Mouse (Mus musculus) spleen, postnatal 10 days (tissue): Measurements from ENCODE around the gene Rplp1.

Source experiments
- DNase-seq, 2 experiments: peaks; one replicate each; pipeline ENCODE4 v3.0.0; 2021 to 2022; ENCODE audit warnings: low spot score in 2 of 2

Rplp1 gene

DNA sequence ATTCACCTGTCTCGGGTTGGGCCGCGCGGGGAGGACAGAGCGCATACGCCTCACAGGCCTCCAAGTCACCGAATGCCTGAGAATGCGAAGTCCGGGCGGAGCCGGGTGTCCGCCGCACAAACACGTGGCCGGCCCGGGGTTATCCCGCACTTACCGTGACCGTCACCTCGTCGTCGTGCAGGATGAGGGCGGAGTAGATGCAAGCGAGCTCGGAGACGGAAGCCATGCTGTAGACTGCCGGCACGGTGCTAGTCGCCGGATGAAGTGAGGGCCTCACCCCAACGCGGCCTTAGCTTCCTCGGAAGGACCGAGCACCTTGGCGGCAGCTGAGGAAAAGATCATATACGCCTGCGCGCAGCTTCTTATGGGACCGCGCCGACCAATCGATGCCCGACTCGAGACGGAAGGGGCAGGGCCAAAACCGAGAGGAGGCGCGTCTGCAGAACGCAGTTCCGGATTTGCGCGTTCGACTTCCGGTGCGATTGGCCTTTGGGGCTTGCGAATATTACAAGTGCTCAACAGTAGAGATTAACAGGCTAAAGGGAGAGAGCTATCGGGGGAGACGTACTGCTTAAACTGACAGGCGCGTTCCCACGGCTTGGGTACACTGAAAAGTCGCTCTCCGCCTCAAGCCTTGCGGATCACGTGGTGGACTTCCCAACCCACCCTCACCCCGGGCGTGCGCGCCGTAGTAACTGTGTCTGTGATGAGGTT lies at the start of gene Rplp1:
TSS of gene Rplp1 (minus strand) at position 340 of the 714 bp plus-strand sequence.
- peak; percentile 93 to 96 for DNase-seq

DNA sequence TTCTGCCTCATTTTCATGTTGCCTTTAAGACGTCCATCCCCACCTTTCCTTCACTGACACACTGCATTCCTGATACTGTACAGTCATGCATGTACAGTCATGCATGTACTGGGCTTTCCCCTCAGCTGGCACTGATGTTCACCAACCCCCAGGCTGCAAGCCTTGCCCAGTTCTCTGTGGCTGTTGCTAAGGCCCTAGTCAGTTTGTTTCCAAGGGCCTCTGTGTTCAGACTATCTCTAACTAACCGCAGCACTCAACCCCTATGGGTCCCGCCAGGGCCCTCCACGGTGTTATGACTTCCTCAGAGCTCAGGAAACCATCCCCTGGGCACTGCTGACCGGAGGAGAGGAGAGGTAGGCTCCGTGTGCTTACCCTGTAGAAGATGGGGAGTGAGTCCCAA lies 49.0 kb upstream of the Rplp1 start:
- no peak for DNase-seq

DNA sequence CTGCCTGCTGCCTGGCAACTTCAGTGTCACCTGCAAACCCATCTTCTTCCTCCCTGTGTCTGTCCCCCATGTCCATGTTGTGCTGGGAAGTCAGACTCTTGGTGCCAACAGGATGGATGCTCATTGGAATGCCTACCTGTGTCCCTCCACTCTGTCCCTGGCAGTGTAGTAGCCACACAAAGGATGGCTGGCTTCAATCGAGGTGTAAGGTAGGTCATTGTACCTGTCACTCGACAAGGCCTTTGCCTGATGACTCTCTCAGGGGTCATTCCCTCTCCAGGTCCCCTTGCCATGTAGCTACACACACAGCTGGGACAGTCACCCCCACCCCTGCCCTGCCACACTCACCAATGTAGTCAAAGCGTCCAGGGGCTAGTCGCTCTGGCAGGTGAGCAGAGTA lies 46.8 kb upstream of the Rplp1 start:
- DNase-seq, result no peak

DNA sequence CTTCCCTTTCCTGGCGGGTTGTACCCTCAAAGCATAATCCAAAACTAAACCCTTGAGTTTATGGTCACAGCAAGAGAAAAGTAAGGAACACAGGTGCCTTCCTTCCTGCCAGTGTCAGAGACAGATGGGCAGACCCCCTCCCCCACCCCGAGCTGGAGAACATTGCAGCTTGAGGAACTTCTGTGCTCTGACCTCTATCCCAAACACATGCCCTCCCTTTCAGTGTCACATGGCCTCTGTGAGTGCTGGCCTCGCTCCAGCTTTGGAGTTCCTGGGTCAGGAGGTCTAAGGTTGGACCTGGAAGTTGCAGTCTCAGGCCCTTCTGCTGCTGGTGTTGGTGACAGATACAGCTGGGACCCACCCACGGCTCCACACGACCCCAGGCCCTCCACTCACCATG lies 46.4 kb upstream of the Rplp1 start:
- DNase-seq, result no peak

DNA sequence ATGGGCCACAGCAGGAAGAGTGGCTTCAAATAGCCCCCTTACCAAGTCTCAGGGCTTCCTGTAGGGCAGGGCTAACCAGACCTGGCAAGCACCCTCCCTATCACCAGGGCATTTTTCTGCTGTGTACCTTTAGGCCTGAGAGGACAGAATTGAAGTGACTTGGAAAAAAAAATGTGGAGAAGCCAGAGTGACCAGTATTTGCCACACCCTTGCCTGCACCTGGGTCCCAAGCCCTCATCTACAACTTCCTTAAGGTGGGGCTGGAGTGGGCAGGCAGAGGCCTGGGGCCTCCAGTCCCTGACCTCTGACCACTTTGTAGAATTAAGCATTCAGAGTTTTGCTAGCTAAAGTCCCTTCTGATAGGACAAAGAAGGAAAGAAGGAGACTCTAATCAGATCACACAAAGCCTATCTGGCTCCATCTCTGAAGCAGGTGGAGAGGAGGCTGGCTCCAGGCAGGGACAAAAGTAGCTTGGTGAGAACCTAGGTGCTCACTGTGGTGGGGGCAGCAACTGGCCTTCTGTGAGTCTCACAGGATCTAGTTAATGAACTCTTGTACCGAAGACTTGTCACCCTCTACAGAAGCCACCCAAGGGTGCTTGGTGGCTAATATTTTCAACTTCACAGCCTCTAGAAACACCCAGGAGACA lies 45.7 kb upstream of the Rplp1 start:
- DNase-seq, result no peak

DNA sequence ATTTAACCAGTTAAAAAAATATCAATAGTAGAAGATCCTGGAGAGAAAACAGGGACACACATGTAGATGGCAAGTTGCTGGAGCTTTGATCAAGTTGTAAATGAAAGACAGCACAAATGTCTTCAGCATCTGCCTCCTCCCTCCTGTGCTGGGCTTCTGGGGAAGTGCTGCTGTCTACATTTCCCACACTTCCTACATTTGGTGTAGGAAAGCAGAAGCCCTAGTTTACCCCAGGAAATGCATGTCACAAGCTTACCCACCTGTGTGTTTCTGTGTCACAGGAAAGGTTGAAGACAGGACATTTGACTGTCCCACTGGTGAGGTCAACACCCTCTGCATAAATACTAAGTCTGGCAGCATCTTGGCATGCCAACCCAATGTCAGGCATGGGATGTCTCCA lies 40.4 kb upstream of the Rplp1 start:
- no peak for DNase-seq

DNA sequence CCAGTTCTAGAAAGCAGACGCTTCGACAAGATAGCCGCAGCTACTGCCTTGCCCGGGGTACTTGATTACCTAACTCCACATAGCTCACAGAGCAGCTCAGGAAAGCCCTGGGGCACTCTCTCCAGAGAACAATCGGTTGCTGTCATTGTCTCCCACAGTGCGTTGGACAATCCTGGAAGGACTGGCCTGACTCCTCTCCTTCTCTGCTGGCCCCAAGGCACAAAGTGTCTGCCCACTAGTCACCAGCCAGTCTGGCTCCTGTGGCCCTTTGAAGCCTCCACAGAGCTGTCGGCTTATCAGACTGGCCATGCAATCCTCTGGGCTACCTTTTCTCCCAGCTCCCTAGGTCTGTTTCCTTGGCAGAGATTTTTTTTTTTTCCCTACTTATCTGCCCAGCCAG lies 37.9 kb upstream of the Rplp1 start:
- no peak for DNase-seq

DNA sequence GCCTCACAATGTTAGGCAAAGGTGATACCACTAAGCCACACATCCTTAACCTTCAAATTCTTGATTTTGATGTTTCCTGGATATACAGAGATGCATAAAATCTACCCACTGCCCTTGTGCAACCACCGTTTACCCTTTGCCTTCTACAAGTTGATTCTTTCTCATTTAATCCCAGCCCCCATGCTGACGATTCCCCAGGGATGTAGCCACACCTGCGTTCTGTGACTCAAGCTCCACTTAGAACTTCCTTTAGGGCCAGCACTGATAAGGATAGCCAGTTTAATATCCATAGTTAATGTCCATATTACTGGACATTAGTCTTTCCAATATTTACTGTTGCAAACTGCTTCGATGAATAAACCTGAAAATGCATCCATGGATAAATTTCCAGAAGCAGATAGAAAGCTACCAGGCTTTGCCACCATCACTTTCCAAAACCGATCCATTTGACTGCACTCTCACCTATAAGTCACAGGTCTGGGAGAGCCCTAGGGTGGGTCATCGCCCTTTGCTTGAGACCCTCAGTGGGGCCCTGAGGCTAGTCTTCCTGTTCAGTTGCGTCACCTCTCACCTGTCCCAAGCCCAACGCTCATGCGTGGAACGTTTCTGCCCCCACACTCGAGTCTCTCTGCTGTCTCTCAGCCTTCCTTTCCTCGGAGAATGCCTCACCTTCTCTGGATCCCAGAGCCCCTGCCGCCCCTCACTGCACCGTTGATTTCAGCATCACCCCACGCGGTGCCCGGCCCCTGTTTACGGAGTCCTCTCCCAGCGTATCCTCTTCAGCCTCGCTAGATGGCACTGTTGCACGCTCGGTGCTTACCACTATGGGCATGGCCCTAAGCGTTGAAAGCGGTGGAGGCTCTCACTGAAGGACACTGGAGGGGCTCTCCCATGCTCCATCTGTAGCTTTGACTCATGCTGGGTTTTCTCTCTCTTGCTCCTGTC lies 33.3 kb upstream of the Rplp1 start:
- peak; percentile 72 to 87 for DNase-seq

DNA sequence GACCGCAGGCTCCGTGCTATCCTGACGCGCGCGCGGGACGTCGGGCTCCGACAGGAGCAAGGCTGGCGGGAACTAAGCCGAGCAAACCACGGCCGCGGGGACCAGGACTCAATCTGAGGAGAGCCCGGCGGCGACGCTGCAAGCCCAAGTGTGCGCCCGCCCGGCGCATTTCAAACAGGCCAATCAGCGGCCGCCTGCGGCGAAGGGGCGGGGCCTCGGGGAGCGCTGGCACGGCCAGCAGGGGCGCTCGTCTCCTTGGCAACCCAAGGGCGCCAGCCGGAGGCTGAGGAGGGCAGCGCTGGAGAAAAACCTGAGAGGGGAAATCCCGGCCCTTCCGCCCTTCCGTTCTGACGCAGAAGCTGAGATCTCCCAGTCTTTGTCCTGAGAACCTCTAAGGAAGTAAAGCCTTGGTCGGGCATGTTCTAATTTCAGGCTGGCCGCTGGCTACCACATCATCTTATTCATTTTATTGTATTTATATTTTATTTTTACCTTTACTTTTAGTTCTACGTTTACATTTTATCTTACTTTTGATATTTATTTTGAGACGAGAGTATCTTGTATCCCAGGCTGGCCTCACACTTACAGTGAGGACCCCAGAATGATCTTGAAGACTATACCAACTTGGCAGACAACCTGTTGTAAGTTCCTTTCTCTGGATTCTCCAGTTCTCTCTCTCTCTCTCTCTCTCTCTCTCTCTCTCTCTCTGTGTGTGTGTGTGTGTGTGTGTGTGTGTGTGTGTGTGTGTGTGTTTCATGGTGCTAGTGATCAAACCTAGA lies 32.5 kb upstream of the Rplp1 start, which contains the start of gene Kif23:
TSS of gene Kif23 (minus strand) at position 152 of the 779 bp plus-strand sequence.
- DNase-seq, result peak; percentile 98 to 99

DNA sequence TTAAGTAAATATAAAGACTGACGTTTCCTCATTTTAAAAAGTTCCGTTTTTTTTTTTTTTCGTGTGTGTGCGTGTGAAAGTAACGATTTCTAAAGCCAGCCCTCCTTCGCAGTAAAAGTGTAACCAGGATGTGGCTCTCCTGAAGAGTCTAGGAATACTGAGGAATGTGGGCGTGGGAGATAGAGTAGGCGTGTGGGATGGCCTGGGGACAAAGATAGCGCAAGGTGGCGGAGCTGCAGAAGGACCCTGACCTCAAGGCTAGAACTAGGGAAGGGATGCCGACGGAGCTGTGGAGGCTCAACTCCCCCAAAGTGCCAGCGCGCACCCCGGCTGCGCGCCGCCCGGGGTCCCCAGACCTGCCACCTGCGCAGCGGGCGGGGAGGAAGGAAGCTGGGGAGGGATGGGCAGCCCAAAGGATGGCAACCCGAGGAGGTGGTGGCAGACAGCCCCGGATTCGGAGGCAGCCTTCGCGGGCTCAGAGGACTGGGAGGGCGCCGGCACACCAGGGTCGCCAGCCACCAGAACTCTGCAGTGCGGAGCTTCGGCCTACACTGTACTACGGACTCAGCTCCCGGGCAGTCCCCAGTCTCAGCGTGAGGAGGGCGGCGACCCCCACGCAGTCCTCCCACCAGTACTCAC lies 31.8 kb upstream of the Rplp1 start:
- DNase-seq, result peak; percentile 62 to 74

DNA sequence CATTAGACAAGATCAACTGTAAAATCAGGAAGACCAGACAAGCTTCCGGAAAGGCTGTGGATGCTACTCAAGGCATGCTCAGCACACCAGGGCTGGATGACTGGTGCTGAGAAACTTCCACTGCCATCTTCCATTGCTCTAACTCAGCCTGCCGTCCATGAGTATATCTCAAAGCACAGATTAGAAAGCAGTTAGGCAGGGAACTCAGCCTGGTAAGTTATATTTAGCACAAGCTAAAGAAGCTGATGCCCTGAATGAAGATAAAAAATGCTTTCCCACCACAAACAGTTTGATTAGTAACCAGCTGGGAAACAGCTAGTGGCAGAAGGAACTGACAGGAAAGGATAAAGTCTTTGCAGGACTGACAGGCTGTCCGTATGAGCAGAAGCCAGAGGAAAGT lies 26.7 kb upstream of the Rplp1 start:
- no peak for DNase-seq

DNA sequence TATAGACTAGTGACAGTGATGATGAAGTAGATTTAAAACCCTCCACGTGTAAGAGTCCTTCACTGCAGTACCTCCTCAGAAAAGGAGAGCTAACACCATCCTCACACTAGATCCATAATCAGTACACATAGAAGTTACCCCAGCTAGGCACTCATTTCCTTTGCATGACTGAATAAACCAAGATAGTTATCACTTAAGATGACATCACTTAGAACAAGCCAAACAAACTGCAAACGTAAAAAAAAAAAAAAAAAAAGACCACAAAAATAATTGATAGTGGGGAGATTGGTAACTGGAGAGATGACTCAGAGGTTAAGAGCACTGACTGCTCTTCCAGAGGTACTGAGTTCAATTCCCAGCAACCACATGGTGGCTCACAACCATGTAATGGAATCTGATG lies 19.0 kb upstream of the Rplp1 start:
- DNase-seq, result no peak

DNA sequence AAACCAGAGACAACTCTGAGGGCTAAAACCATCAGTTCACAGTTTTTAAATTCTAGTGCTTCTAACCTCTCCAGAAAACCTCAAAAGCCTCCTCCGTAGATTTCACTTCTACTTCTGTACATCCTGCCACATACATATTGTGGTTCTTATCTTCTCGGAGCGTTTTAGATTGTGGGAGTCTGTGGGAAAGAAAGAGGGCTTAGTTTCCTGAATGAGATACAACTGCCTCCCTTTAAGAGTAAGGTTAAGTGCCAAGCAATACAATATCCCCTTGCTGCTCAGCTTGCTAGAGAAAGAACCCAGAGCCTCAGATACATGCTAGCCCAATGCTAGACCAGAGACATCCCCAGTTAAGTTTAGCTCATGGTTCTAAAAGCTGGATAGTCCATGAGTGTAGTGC lies 17.7 kb upstream of the Rplp1 start:
- no peak for DNase-seq

DNA sequence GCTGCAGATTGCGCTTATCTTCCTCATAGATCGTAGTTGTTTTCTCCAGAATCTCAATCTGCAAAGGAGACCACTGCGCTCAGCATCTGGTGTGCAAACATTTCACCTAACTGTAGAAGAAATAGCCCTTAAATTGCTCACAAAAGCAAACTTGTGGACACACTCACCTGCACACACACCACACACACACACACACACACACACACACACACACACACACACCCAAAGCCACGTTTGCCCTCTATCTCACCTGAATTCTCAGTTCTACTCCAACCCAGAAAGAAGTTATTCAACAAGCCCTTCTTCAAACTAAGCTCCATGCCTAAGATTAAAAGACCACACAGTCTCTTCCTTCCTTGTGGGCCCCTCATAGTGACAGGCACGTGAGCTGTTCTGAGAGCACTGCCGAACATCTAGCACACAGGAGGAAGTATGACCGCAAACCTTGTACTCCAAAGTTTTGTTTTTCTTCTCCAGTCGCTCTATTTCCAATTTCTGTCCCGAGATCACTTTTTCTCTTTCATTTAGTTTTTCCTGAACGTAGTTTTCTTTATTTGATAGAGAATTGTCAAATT lies 10.8 kb upstream of the Rplp1 start:
- DNase-seq, result no peak

DNA sequence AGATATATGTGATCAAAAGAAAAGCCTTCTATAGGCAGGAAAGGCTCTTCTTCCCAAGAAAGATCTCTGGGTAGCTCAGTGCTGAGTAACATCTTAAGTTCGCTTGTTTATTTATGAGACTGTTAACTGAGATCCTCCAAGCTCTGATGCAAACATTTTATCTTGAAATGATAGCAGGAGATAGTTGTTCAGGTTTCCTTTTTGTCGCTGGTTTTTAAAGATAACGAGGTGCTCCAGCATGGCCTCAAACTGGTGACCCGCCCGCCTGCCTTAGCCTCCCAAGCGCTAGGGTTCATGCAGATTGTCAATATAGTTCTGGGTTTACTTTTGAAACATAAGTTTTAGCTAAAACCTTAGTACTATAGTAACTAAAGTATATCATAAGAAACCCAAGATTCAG lies 6.0 kb upstream of the Rplp1 start:
- no peak for DNase-seq

DNA sequence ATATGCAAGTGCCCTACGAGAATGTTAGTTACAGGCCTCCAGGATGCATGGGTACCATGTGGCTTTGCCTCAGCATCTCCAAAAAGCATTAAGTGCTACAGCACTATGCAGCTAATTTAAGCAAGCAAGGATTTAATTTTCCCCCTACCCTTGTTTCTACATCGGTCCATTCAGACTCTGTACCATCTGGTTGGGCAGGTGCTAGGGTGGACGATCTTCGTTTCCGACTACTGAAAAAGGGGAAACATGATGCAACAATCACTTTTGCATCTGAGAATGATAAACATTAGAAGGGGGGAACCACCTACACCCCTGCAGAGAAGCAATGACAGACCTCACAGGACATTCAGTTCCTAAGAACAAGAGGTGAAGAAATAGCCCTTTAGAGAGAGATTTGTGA lies 5.1 kb upstream of the Rplp1 start:
- DNase-seq, result no peak

DNA sequence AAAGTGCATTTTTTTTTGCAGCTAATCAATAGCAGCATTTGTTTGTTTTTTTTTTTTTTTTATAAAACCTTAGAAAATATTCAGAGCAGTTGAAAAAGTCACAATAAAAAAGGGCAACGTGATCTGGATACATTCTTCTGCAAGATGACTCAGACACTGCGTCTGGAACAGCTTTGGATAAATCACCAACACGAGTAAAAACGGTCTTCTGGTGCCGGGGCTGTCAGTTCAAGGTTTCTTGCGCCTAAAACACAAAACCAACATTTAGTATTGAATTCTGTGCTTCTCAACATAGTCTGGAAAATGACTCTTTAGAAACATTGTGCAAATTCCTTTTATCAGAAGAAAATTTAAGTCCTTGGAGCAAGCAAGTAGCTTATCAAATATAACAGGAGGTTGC lies 3.1 kb upstream of the Rplp1 start:
- DNase-seq, result no peak

DNA sequence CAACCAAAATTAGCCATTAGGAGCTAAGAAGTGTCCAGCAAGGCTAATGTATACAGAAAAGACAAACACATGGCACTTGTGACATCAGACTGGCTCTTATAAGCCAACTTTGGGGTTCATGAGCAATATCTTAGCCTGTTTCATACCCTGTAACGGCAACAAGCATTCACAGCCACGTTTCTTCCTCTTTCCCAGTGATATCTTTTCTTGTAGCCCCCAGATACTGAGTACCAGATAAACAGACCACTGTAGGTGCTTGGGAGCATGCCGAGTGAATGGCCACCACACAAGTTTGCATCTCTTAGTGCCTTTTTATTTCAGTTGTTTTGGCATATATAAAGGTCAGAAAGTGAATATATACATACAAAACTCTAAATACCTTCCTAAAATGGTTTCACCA lies 2.6 kb upstream of the Rplp1 start:
- DNase-seq, result no peak

DNA sequence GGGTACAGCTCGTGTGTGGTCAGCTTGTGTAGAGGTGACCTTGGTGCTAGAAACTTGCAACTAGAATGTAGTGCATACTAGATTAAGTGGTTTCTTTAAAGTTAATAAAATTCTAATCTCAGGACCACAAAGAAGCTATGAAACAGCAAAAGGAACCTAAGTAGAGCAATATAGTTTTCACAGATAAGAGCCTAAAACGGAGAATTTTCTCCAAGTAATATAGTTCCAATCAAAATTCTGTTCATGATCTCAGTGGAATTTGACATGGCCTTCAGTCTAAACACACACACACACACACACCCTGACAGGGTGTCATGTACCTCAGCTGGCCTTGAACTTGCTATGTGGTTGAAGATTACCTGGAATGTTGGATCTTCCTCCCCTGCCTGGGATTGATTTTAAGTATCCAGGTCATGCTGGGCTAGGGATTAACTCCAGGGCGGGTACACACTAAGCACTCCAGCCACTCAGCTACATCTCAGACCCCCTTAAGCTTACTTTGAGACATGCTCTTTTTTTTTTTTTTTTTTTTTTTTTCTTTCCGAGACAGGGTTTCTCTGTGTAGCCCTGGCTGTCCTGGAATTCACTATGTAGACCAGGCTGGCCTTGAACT lies 1.2 kb upstream of the Rplp1 start:
- no peak for DNase-seq

DNA sequence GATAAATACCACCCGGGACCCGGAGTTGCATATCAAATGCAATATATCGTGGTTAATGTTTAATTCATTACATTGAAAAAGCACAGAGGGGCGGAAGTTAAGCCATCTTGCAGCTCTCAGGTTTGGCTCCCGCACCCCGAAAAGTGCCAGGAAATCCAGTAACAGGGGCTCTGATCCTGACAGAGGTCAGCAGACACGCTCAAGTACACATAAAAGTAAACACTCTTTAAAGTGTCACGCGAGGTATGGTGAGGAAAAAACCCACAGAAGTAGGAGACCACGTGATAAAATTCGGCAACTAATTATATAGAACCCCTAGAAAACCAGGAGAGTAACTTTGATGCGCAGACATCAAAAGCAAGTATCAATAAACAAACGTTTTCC lies 567 bp upstream of the Rplp1 start:
- DNase-seq, result no peak
